Mouse (Mus musculus) neural tube, embryonic 14.5 days (tissue): ENCODE measurements at regions not wholly inside any gene's neighbourhood (a gene's known extent, or its start where the extent isn't known, plus 50 kb on each side); places are given as distances from the start of the nearest gene placed in this dataset.

Experiments used
- ATAC-seq: fragments of 200-750 bp; cut with Nextera tagmentation; 2 replicates; pipeline ENCODE4 v1.8.0; 2017; ENCODE audit warnings: low read depth, mild to moderate bottlenecking, moderate TSS enrichment, moderate library complexity
- H3K27ac ChIP-seq: fragments of 300-500 bp; sonication (generic); 2 replicates; pipeline ENCODE4 v1.5.1; 2014; ENCODE audit warnings: low read depth, mild to moderate bottlenecking, control low read depth, low read length, moderate library complexity, mixed read lengths
- H3K27me3 ChIP-seq: fragments of 300-500 bp; sonication (generic); 2 replicates; pipeline ENCODE4 v1.6.1; 2014; ENCODE audit warnings: low read length; ENCODE audit not compliant: control insufficient read depth, insufficient read depth
- H3K36me3 ChIP-seq: fragments of 300-500 bp; sonication (generic); 2 replicates; pipeline ENCODE4 v1.6.1; 2014; ENCODE audit warnings: low read length, mixed read lengths; ENCODE audit not compliant: control insufficient read depth, insufficient read depth
- H3K4me1 ChIP-seq: fragments of 300-500 bp; sonication (generic); 2 replicates; pipeline ENCODE4 v1.6.1; 2014; ENCODE audit warnings: low read length; ENCODE audit not compliant: control insufficient read depth, insufficient read depth
- H3K4me2 ChIP-seq: fragments of 300-500 bp; sonication (generic); 2 replicates; pipeline ENCODE4 v1.6.1; 2014; ENCODE audit warnings: mild to moderate bottlenecking, low read depth, low read length, control low read depth
- H3K4me3 ChIP-seq: fragments of 300-500 bp; sonication (generic); 2 replicates; pipeline ENCODE4 v1.5.1; 2014; ENCODE audit warnings: low read depth, low read length, control low read depth, mixed read lengths
- H3K9ac ChIP-seq: fragments of 300-500 bp; sonication (generic); replicated peaks from 2 replicates; pipeline ENCODE4 v1.6.1; 2014; ENCODE audit warnings: low read depth, mild to moderate bottlenecking, control low read depth, low read length, mixed read lengths
- H3K9me3 ChIP-seq: fragments of 300-500 bp; sonication (generic); 2 replicates; pipeline ENCODE4 v1.6.1; 2016; ENCODE audit warnings: low read length; ENCODE audit not compliant: control insufficient read depth
- WGBS: fragments of 180-500 bp; shearing (Covaris S2); extraction: QIAGEN DNeasy Blood & Tissue Kit; methylation state at CpG from one replicate; pipeline ENCODE4 v1.1.7; 2014; 5-methylcytosine and 5-hydroxymethylcytosine counted together

- no peak overlapping the region for H3K9ac ChIP-seq
- H3K4me3 ChIP-seq: no peak overlapping the region
- no peaks in the 10 kb centered on the region for H3K9me3 ChIP-seq
- no peak for ATAC-seq
- H3K27me3 ChIP-seq: no peaks in the 10 kb centered on the region
- WGBS: 83% methylated on average over 4 of the region's 4 CpGs
- no peak overlapping the region for H3K4me2 ChIP-seq
- no peaks in the 10 kb centered on the region for H3K36me3 ChIP-seq
- H3K4me1 ChIP-seq: no peaks in the 10 kb centered on the region
- H3K27ac ChIP-seq: no peak overlapping the region
These were observed 88.2 kb upstream of the Cerkl start for GRCm38 (mm10) chr2:79544793-79545260.

DNA sequence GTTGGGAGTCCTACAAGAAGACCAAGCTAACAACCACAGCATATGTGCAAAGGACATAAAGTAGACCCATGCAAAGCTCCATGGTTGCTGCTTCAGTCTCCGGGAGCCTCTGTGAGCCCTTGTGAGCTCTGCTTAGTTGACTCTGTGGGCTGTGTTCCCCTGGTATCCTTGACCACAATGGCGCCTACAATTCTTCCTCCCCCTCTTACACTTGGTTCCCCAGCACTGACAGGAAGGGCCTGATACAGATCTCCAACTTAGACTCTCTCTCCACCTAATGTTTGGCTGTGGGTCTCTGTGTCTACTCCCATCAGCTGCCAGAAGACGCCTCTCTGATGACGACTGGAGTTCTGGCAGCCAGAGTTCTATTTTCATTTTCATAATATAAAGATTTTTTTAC is 88.9 kb upstream of the Itprid2 start:
- H3K9me3 ChIP-seq: no peaks in the 10 kb centered on the region
- no peaks in the 10 kb centered on the region for H3K4me1 ChIP-seq
- H3K4me2 ChIP-seq: no peak overlapping the region
- H3K9ac ChIP-seq: no peak overlapping the region
- no peak overlapping the region for H3K4me3 ChIP-seq
- WGBS: 93% methylated on average over 4 of the region's 4 CpGs
- no peak overlapping the region for H3K27ac ChIP-seq
- ATAC-seq: no peak
- no peaks in the 10 kb centered on the region for H3K36me3 ChIP-seq
- H3K27me3 ChIP-seq: no peaks in the 10 kb centered on the region

- no peaks in the 10 kb centered on the region for H3K36me3 ChIP-seq
- H3K4me3 ChIP-seq: no peak overlapping the region
- no peaks in the 10 kb centered on the region for H3K9me3 ChIP-seq
- no peak overlapping the region for H3K9ac ChIP-seq
- H3K27ac ChIP-seq: no peak overlapping the region
- H3K4me2 ChIP-seq: no peak overlapping the region
- no peak for ATAC-seq
- H3K4me1 ChIP-seq: no peaks in the 10 kb centered on the region
- 76% methylated on average over 3 of the region's 3 CpGs for WGBS
- H3K27me3 ChIP-seq: no peaks in the 10 kb centered on the region
These were observed 87.9 kb upstream of the Itprid2 start for GRCm38 (mm10) chr2:79547284-79547683.

DNA sequence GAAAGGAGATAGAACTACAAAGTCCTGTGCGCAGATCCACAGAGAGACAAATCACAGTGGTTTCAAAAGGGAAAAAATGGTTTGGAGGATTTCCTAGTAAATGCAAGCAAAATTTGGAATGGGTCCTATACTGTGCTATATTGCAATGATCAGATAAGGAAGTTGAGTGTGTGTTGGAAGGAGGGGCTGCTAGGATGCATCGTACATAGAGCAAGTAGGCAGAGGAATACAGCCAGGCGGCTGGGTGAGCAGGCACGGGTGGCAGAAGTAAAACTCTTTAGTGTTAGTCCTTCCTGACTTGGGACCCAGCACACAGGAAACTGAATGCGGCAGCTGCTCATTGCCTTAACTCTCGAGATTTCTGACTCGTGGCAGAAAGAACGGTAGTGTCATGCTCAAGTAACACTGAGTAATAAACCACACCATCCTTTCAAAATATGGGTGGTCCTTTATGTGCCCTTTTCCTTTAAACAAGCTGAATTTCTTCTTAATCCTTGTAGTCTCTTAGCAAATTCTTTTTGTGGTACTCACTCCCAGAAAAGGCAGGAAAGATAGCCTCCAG is 87.0 kb upstream of the Itprid2 start:
- no peaks in the 10 kb centered on the region for H3K9me3 ChIP-seq
- H3K4me1 ChIP-seq: no peaks in the 10 kb centered on the region
- H3K27me3 ChIP-seq: no peaks in the 10 kb centered on the region
- H3K4me3 ChIP-seq: no peak overlapping the region
- no peak overlapping the region for H3K9ac ChIP-seq
- 77% methylated on average over 8 of the region's 8 CpGs for WGBS
- no peak for ATAC-seq
- no peaks in the 10 kb centered on the region for H3K36me3 ChIP-seq
- no peak overlapping the region for H3K27ac ChIP-seq
- H3K4me2 ChIP-seq: no peak overlapping the region

GRCm38 (mm10) chr2:79549781-79550180 is 85.4 kb upstream of the Itprid2 start:
- Histone ChIP-seq H3K27me3 (no peaks in the 10 kb centered on the region), H3K9ac (no peak overlapping the region), H3K4me3 (no peak overlapping the region), H3K4me2 (no peak overlapping the region), H3K36me3 (no peaks in the 10 kb centered on the region), H3K4me1 (no peaks in the 10 kb centered on the region), H3K9me3 (no peaks in the 10 kb centered on the region), H3K27ac (no peak overlapping the region)
- WGBS: 94% methylated on average over 3 of the region's 3 CpGs
- ATAC-seq: no peak

- ATAC-seq: no peak
- H3K27ac ChIP-seq: no peak overlapping the region
- no peaks in the 10 kb centered on the region for H3K36me3 ChIP-seq
- H3K4me3 ChIP-seq: no peak overlapping the region
- H3K4me2 ChIP-seq: no peak overlapping the region
- 91% methylated on average over 3 of the region's 3 CpGs for WGBS
- H3K9me3 ChIP-seq: no peaks in the 10 kb centered on the region
- H3K4me1 ChIP-seq: no peaks in the 10 kb centered on the region
- H3K9ac ChIP-seq: no peak overlapping the region
- no peaks in the 10 kb centered on the region for H3K27me3 ChIP-seq
These were observed 84.7 kb upstream of the Itprid2 start for GRCm38 (mm10) chr2:79550432-79550831.

GRCm38 (mm10) chr2:79552481-79552880 is 82.7 kb upstream of the Itprid2 start:
- Histone ChIP-seq H3K36me3 (no peaks in the 10 kb centered on the region), H3K27ac (no peak overlapping the region), H3K4me1 (no peaks in the 10 kb centered on the region), H3K4me3 (no peak overlapping the region), H3K4me2 (no peak overlapping the region), H3K9ac (no peak overlapping the region), H3K27me3 (no peaks in the 10 kb centered on the region), H3K9me3 (no peaks in the 10 kb centered on the region)
- WGBS: 69% methylated on average over 5 of the region's 5 CpGs
- ATAC-seq: no peak

GRCm38 (mm10) chr2:79555395-79555794 is 79.8 kb upstream of the Itprid2 start:
- H3K27me3 ChIP-seq: no peaks in the 10 kb centered on the region
- ATAC-seq: no peak
- H3K9me3 ChIP-seq: no peaks in the 10 kb centered on the region
- H3K4me2 ChIP-seq: no peak overlapping the region
- 77% methylated on average over 2 of the region's 2 CpGs for WGBS
- H3K36me3 ChIP-seq: no peaks in the 10 kb centered on the region
- no peak overlapping the region for H3K27ac ChIP-seq
- no peaks in the 10 kb centered on the region for H3K4me1 ChIP-seq
- no peak overlapping the region for H3K9ac ChIP-seq
- no peak overlapping the region for H3K4me3 ChIP-seq

DNA sequence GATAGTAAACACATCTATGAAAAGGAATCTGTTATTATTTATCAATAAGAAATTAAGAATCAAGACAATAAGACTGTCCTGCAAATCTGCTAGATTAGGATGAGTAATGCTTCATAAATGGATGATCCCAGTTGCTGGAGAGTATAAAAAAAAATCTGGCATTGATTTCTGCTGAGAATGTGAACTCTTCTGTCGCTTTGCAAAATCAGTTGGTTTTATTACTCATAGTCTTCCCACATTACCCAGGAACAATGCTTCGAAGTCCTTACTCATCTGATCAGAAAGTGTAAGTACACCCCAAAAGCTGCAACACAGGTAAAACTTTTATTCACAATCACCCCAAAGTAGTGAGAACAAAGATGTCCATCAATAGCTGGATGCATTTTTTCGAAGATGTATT is 77.8 kb upstream of the Itprid2 start:
- H3K4me3 ChIP-seq: no peak overlapping the region
- ATAC-seq: no peak
- no peak overlapping the region for H3K27ac ChIP-seq
- H3K27me3 ChIP-seq: no peaks in the 10 kb centered on the region
- no peak overlapping the region for H3K4me2 ChIP-seq
- WGBS: 88% methylated on average over 3 of the region's 3 CpGs
- no peaks in the 10 kb centered on the region for H3K4me1 ChIP-seq
- no peaks in the 10 kb centered on the region for H3K36me3 ChIP-seq
- no peak overlapping the region for H3K9ac ChIP-seq
- H3K9me3 ChIP-seq: no peaks in the 10 kb centered on the region
